Mouse (Mus musculus): ENCODE data around the gene Slc5a5. TPM values are rescaled to one million over a fixed set of nuclear protein-coding genes. Genes with fewer than 3 reads are reported as not detected.
A peak's percentile ranks its signal among the peaks of the same experiment; 100 is the strongest.

Gene Slc5a5
- polyA plus RNA-seq, 1 experiment from 2014 or later = 0.71 TPM

DNA sequence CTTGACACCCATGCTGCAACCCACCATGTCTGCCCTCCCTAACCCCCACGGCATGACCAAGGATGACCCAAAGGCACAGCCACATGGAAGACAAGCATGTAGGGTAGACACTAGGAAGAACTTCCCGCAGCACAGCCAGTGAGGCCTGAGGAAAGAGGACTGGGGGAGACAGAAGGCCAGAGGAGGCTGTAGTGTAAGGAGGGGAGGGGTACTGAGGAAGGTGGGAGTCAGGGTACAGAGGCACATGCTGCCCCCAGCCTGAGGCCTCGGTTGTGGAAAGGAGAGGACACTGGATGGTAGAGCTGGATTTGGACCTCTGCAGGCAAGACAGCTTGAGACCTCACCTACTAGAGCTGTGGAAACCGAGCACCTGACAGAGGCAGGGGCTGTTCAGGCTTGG lies 41.6 kb downstream of the Slc5a5 start:
- H3K27me3 ChIP-seq (ENCODE audit: control insufficient read depth, insufficient read depth, low read length) = no peaks in the 10 kb centered on the region
- no peaks in the 10 kb centered on the region for H3K36me3 ChIP-seq (ENCODE audit: control insufficient read depth, insufficient read depth, low read length)

DNA sequence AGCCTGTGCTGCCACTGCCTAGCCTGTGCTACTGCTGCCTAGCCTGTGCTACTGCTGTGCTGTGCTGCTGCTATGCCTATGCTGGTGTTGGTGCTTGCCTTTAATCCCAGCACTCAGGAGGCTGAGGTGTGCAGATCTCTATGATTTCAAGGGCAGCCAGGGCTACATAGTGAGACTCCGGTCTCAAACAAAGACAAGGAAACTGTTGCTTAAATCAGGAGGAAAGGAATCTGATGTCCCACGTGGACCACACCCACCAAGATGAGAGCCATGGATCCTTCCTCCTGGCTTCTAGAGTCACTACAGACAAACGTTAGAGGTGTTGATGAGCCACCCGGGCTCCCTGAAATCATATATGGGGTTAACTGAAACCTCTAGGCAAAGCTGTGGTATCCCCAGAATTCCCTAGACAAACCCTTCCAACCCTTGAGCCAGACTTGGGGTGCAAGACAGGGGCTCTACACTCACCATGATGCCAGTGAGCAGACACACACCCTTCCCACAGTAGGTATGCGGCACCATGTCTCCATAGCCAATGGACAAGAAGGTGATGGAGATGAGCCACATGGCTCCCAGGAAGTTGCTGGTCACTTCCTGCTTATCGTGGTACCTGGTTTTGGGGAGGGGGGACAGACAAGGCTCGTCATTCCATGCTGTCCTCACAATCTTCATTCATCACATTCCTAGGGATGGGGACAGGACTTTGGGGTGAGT lies 42.3 kb downstream of the Slc5a5 start:
- 80% methylated on average over 7 of the region's 7 CpGs for WGBS
- no peaks in the 10 kb centered on the region for H3K9me3 ChIP-seq (ENCODE audit: control insufficient read depth, low read length)
- H3K4me1 ChIP-seq (replicated peaks; ENCODE audit: control insufficient read depth, insufficient read depth, low read length) = no peaks in the 10 kb centered on the region
- no peak for DNase-seq (ENCODE audit: low spot score)
- H3K4me3 ChIP-seq (ENCODE audit: low read depth, low read length) = no peak overlapping the region
- H3K27ac ChIP-seq (ENCODE audit: low read depth, low read length) = no peak overlapping the region
- no peaks in the 10 kb centered on the region for H3K36me3 ChIP-seq (ENCODE audit: control insufficient read depth, insufficient read depth, low read length)
- H3K27me3 ChIP-seq (ENCODE audit: control insufficient read depth, insufficient read depth, low read length) = no peaks in the 10 kb centered on the region
- no peak for ATAC-seq (ENCODE audit: low FRiP score)
- no peak overlapping the region for H3K9ac ChIP-seq (ENCODE audit: low read depth, low read length)
- no peak overlapping the region for H3K4me2 ChIP-seq (replicated peaks; ENCODE audit: low read depth, low read length)

More for the DNA sequence above, 41.6 kb downstream of the Slc5a5 start:
- Histone ChIP-seq H3K4me3 (ENCODE audit: low read depth, low read length) (no peak overlapping the region), H3K4me1 (replicated peaks; ENCODE audit: control insufficient read depth, insufficient read depth, low read length) (no peaks in the 10 kb centered on the region), H3K4me2 (replicated peaks; ENCODE audit: low read depth, low read length) (no peak overlapping the region), H3K9ac (ENCODE audit: low read depth, low read length) (no peak overlapping the region), H3K27ac (ENCODE audit: low read depth, low read length) (no peak overlapping the region), H3K9me3 (ENCODE audit: control insufficient read depth, low read length) (no peaks in the 10 kb centered on the region)
- 72% methylated on average over 4 of the region's 4 CpGs for WGBS
- DNase-seq (ENCODE audit: low spot score) = no peak
- no peak for ATAC-seq (ENCODE audit: low FRiP score)

- H3K4me3 ChIP-seq (ENCODE audit: low read depth, low read length) = no peak overlapping the region
- no peaks in the 10 kb centered on the region for H3K9me3 ChIP-seq (ENCODE audit: control insufficient read depth, low read length)
- DNase-seq (ENCODE audit: low spot score) (no peak), ATAC-seq (ENCODE audit: low FRiP score) (no peak)
- WGBS = 87% methylated on average over 3 of the region's 3 CpGs
- H3K27me3 ChIP-seq (ENCODE audit: control insufficient read depth, insufficient read depth, low read length) = no peaks in the 10 kb centered on the region
- no peak overlapping the region for H3K4me2 ChIP-seq (replicated peaks; ENCODE audit: low read depth, low read length)
- H3K9ac ChIP-seq (ENCODE audit: low read depth, low read length) = no peak overlapping the region
- H3K36me3 ChIP-seq (ENCODE audit: control insufficient read depth, insufficient read depth, low read length) = no peaks in the 10 kb centered on the region
- H3K27ac ChIP-seq (ENCODE audit: low read depth, low read length) = no peak overlapping the region
- H3K4me1 ChIP-seq (replicated peaks; ENCODE audit: control insufficient read depth, insufficient read depth, low read length) = no peaks in the 10 kb centered on the region
These were observed 43.1 kb downstream of the Slc5a5 start for GRCm38 (mm10) chr8:70849333-70849990.

- 53% methylated on average over 15 of the region's 15 CpGs for WGBS
- no peak overlapping the region for H3K27ac ChIP-seq (ENCODE audit: low read depth, low read length)
- no peaks in the 10 kb centered on the region for H3K9me3 ChIP-seq (ENCODE audit: control insufficient read depth, low read length)
- no peak for ATAC-seq (ENCODE audit: low FRiP score)
- no peaks in the 10 kb centered on the region for H3K27me3 ChIP-seq (ENCODE audit: control insufficient read depth, insufficient read depth, low read length)
- no peaks in the 10 kb centered on the region for H3K36me3 ChIP-seq (ENCODE audit: control insufficient read depth, insufficient read depth, low read length)
- no peak for DNase-seq (ENCODE audit: low spot score)
- H3K9ac ChIP-seq (ENCODE audit: low read depth, low read length) = no peak overlapping the region
- no peak overlapping the region for H3K4me3 ChIP-seq (ENCODE audit: low read depth, low read length)
- no peaks in the 10 kb centered on the region; the same call in 1 of the 2 replicates for H3K4me1 ChIP-seq (replicated peaks; ENCODE audit: control insufficient read depth, insufficient read depth, low read length)
- no peak overlapping the region for H3K4me2 ChIP-seq (replicated peaks; ENCODE audit: low read depth, low read length)
These were observed 46.0 kb downstream of the Slc5a5 start for GRCm38 (mm10) chr8:70846371-70847154.

- no peaks in the 10 kb centered on the region for H3K27me3 ChIP-seq (ENCODE audit: control insufficient read depth, insufficient read depth, low read length)
These were observed 47.4 kb downstream of the Slc5a5 start for GRCm38 (mm10) chr8:70845108-70845507.

GRCm38 (mm10) chr8:70844523-70844922 lies 48.0 kb downstream of the Slc5a5 start:
- DNase-seq (ENCODE audit: low spot score) (peak; percentile 94), ATAC-seq (ENCODE audit: low FRiP score) (peak; percentile 6; the same call in 1 of the 2 replicates)
- Histone ChIP-seq H3K4me3 (ENCODE audit: low read depth, low read length) (no peak overlapping the region), H3K9me3 (ENCODE audit: control insufficient read depth, low read length) (no peaks in the 10 kb centered on the region), H3K27ac (ENCODE audit: low read depth, low read length) (no peak overlapping the region), H3K4me1 (replicated peaks; ENCODE audit: control insufficient read depth, insufficient read depth, low read length) (peaks cover 2% of the 10 kb centered on the region; the same call in 1 of the 2 replicates), H3K9ac (ENCODE audit: low read depth, low read length) (peak overlapping the region; percentile 19; the same call in 1 of the 2 replicates), H3K4me2 (replicated peaks; ENCODE audit: low read depth, low read length) (no peak overlapping the region), H3K36me3 (ENCODE audit: control insufficient read depth, insufficient read depth, low read length) (no peaks in the 10 kb centered on the region), H3K27me3 (ENCODE audit: control insufficient read depth, insufficient read depth, low read length) (no peaks in the 10 kb centered on the region)
- 4% methylated on average over 6 of the region's 6 CpGs for WGBS

More at GRCm38 (mm10) chr8:70845108-70845507, 47.4 kb downstream of the Slc5a5 start:
- Histone ChIP-seq H3K4me3 (ENCODE audit: low read depth, low read length) (no peak overlapping the region), H3K9me3 (ENCODE audit: control insufficient read depth, low read length) (no peaks in the 10 kb centered on the region), H3K27ac (ENCODE audit: low read depth, low read length) (0 out of 2 replicates have a peak overlapping the region, but pooled peaks have one; percentile 1), H3K9ac (ENCODE audit: low read depth, low read length) (no peak overlapping the region), H3K4me2 (replicated peaks; ENCODE audit: low read depth, low read length) (no peak overlapping the region), H3K36me3 (ENCODE audit: control insufficient read depth, insufficient read depth, low read length) (no peaks in the 10 kb centered on the region), H3K4me1 (replicated peaks; ENCODE audit: control insufficient read depth, insufficient read depth, low read length) (peaks cover 2% of the 10 kb centered on the region; the same call in 1 of the 2 replicates)
- ATAC-seq (ENCODE audit: low FRiP score) (no peak), DNase-seq (ENCODE audit: low spot score) (no peak)
- WGBS = 41% methylated on average over 5 of the region's 5 CpGs

DNA sequence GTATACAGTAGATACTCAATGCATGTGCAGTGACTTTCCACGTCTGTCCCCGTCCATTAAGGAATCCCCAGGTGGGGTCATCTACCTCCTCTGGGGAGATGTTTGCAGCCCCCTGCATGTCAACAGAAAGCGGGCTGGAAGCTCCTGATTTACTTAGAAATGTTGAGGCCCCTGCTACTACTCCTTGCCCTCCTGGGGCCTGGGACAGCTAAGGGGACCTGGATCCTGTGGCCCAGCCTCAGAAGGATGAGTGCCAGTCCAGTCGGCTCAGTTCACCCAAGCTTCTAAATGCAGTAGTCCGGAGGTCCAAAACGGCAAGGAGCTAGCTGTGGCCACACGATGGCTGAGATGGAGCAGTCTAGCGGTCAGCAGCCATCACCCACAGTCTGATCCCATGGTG lies 48.6 kb downstream of the Slc5a5 start:
- H3K9me3 ChIP-seq (ENCODE audit: control insufficient read depth, low read length) = no peaks in the 10 kb centered on the region
- no peaks in the 10 kb centered on the region for H3K27me3 ChIP-seq (ENCODE audit: control insufficient read depth, insufficient read depth, low read length)
- H3K4me2 ChIP-seq (replicated peaks; ENCODE audit: low read depth, low read length) = no peak overlapping the region
- no peak overlapping the region for H3K4me3 ChIP-seq (ENCODE audit: low read depth, low read length)
- no peaks in the 10 kb centered on the region for H3K36me3 ChIP-seq (ENCODE audit: control insufficient read depth, insufficient read depth, low read length)
- peaks cover 2% of the 10 kb centered on the region; the same call in 1 of the 2 replicates for H3K4me1 ChIP-seq (replicated peaks; ENCODE audit: control insufficient read depth, insufficient read depth, low read length)
- H3K9ac ChIP-seq (ENCODE audit: low read depth, low read length) = no peak overlapping the region
- 89% methylated on average over 8 of the region's 8 CpGs for WGBS
- DNase-seq (ENCODE audit: low spot score) (no peak), ATAC-seq (ENCODE audit: low FRiP score) (no peak)
- H3K27ac ChIP-seq (ENCODE audit: low read depth, low read length) = no peak overlapping the region

DNA sequence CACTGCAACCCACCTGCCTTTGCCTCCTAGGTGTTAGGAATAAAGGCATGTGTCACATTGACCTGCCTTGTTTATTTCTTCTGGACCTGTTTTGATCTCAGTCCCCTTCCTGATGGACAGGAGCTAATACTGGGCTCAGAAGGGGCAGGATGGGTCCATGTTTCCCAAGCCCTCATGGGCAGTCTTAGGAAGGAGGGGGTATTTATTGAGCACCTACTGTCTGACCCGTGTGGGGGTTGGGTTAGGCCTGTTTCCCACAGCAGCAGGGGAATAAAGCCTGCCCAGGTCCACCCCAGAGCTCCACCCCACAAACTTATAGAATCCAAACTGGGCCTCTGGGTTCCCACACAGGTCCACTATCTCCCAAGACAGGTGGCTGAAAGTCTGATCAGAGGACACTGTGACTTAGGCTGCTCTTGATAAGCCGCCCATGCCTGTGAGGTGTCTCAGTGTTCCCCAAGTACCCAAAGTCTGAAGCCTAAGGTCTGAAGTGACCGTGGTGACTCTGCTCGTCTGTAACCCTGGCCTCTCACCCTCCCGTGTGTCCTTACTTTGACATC lies 49.3 kb downstream of the Slc5a5 start:
- Histone ChIP-seq H3K9ac (ENCODE audit: low read depth, low read length) (no peak overlapping the region), H3K27ac (ENCODE audit: low read depth, low read length) (no peak overlapping the region), H3K36me3 (ENCODE audit: control insufficient read depth, insufficient read depth, low read length) (no peaks in the 10 kb centered on the region), H3K9me3 (ENCODE audit: control insufficient read depth, low read length) (no peaks in the 10 kb centered on the region), H3K4me3 (ENCODE audit: low read depth, low read length) (no peak overlapping the region), H3K4me1 (replicated peaks; ENCODE audit: control insufficient read depth, insufficient read depth, low read length) (peaks cover 5% of the 10 kb centered on the region; the same call in 1 of the 2 replicates), H3K27me3 (ENCODE audit: control insufficient read depth, insufficient read depth, low read length) (no peaks in the 10 kb centered on the region), H3K4me2 (replicated peaks; ENCODE audit: low read depth, low read length) (no peak overlapping the region)
- no peak for ATAC-seq (ENCODE audit: low FRiP score)
- no peak for DNase-seq (ENCODE audit: low spot score)
- WGBS = 85% methylated on average over 5 of the region's 5 CpGs
